Mouse (Mus musculus): Measurements from ENCODE around the gene Ankrd23. TPM values are rescaled to one million over a fixed set of nuclear protein-coding genes. Genes with fewer than 3 reads are reported as not detected.
A peak's percentile ranks its signal among the peaks of the same experiment; 100 is the strongest.

The Ankrd23 gene
- total RNA-seq, 2 experiments from 2014 or later, result 3,219 to 3,282 TPM

DNA sequence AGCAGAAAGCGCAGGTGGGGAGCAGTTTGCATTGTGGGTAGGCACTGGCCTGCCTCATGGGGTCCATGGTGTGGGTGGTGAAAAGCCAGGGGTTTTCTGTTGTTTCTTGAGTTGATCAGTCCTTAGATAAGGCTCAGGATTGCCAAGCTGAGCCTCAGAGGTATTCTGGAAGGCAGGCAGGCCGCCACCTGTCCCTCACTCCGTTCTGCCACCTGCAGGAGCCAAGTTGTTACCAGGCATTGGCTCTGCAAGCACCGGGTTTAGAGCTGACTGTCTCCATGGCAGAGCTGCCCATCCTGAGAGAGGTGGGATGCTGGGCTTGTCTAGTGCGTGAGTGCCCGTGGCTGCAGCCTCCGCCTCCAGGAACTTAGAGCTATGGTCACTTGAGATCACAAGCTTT, 14.5 kb downstream of the Ankrd23 start:
- DNase-seq (ENCODE audit: low spot score), result no peak

GRCm38 (mm10) chr1:36519626-36520025, 17.1 kb downstream of the Ankrd23 start:
- DNase-seq (ENCODE audit: low spot score), result no peak

- no peak for DNase-seq (ENCODE audit: low spot score)
These were observed 18.4 kb downstream of the Ankrd23 start for GRCm38 (mm10) chr1:36518259-36518658.

DNA sequence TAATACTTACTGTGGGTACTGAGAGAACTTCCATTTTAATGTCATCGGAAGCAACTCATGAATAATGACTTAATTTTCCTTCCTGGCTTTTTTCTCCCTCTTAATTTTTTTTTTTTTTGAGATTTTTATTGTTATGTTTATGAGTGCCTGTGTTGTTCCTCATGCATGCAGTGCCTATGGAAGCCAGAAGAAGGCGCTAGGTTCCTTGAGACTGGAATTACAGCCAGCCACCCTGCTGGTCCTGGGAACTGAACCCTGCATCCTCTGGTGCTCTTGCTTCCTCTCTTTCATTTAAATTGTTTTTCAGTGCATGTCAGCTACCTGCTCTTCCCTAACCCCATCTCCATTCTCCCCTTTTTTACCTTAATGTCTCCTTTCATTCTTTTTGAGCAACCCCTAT, 23.0 kb downstream of the Ankrd23 start:
- peak; percentile 43 for DNase-seq (ENCODE audit: low spot score)

GRCm38 (mm10) chr1:36513310-36513709, 23.4 kb downstream of the Ankrd23 start:
- DNase-seq (ENCODE audit: low spot score), result no peak

DNA sequence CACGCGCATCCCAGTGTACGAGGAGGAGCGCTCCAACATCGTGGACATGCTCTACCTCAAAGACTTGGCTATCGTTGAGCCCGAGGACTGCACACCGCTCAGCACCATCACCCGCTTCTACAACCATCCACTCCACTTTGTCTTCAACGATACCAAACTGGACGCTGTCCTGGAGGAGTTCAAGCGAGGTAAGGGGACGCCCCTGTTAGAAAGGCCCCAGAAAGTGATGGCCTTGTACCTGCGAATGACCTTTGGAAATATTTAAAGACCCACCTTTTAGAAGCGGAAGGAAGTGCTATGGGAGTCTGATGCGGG, 23.8 kb downstream of the Ankrd23 start:
- DNase-seq (ENCODE audit: low spot score), result no peak

DNA sequence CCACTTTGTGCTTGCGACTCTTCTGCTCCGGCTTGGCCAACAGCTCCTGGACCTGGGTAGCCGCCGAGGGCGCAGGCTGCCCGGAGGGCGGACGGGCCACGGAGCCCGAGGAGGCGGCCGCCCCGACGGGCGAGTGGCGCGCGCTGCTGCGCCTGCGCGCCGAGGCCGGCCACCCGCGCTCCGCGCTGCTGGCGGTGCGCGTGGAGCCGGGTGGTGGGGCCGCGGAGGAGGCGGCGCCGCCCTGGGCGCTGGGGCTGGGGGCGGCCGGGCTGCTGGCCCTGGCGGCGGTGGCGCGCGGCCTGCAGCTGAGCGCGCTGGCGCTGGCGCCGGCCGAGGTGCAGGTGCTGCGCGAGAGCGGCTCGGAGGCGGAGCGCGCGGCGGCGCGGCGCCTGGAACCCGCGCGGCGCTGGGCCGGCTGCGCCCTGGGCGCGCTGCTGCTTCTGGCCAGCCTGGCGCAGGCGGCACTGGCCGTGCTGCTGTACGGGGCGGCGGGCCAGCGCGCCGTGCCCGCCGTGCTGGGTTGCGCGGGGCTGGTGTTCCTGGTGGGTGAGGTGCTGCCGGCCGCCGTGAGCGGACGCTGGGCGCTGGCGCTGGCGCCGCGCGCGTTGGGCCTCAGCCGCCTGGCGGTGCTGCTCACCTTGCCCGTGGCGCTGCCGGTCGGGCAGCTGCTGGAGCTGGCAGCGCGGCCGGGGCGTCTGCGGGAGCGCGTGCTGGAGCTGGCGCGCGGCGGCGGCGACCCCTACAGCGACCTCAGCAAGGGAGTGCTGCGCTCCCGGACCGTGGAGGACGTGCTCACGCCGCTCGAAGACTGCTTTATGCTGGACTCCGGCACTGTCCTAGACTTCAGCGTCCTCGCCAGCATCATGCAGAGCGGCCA, 24.4 kb downstream of the Ankrd23 start:
- peak; percentile 47 for DNase-seq (ENCODE audit: low spot score)

DNA sequence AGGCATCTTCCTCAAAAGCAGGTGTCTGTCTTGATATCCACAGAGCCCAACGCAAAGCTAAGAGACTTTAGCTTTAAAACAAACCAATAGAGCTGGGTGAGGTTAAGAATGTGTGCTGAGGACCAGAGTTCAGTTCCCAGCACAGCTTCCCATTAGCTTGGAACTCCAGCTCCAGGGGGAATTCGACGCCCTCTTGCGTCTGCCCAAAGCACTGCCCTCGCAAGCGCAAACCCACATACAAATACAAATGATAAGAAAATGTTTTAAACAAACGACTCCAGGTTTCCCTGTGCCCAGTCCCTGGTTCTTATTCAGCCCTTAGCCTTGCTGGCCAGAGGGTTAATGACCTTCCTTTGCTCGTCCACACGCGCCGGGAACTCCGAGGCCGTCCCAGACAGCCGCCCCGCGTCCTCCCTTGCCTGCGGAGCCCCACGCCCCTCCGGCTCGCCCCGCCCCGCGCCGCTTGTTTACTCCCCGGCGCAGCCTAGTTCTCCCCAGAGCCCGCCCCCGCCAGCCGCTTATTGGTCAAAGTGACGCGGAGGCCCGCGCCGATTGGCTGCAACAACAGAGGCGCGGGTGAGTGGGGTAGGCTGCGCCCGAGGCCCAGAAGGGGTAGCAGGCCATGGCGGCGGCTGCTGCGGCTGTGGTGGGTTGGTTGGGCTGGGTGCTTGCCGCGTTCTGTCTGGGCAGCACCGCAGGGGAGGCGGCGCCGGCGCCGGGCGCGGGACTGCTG, 25.2 kb downstream of the Ankrd23 start, which contains the start of gene Cnnm3:
TSS of gene Cnnm3 (plus strand) at position 579 of the 733 bp plus-strand sequence.
- peak; percentile 99 for DNase-seq (ENCODE audit: low spot score)

- no peak for DNase-seq (ENCODE audit: low spot score)
These were observed 28.4 kb downstream of the Ankrd23 start for GRCm38 (mm10) chr1:36508238-36508637.

DNA sequence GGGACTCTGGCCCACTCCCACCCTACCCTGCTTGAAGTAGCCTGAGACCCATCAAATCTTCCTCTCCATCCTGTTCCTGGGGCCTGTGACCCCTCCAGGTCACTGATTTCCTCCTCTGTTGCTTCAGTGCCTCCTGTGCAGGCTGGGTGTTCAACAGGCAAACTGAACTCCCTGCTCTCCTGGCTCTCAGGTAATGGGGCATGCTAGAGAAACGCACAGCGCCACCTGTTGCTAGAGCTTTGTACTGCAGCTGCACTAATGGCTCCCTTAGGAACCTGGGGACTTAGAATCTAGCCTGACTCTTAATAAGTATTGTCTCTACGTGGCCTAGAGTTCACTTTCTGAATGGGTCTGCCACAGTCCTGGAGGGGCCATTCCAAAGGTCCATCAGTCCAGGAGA, 35.4 kb downstream of the Ankrd23 start:
- peak; percentile 77 for DNase-seq (ENCODE audit: low spot score)

GRCm38 (mm10) chr1:36497312-36497711, 39.4 kb downstream of the Ankrd23 start:
- DNase-seq (ENCODE audit: low spot score), result no peak

DNA sequence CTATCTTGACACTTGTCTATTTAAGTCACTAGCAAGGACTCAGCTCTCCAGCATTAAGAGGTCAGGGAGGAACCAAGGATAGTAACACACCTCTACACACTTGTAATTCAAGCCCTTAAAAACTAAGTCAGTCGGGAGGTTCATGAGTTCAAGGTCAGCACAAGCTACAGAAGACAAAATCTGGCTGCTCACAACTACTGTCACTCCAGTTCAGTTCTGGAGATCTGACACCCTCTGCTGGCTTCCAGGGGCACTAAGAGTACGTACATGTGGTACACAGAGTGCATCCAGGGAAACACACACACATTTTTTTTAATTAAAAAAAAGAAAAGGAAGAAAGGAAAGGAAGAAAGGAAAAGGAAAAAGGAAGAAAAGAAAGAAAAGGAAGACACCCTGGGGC, 40.0 kb downstream of the Ankrd23 start:
- peak; percentile 57 for DNase-seq (ENCODE audit: low spot score)

- no peak for DNase-seq (ENCODE audit: low spot score)
These were observed 43.4 kb downstream of the Ankrd23 start for GRCm38 (mm10) chr1:36493299-36493698.

- DNase-seq (ENCODE audit: low spot score), result peak; percentile 83
These were observed 44.1 kb downstream of the Ankrd23 start for GRCm38 (mm10) chr1:36492416-36493139.

DNA sequence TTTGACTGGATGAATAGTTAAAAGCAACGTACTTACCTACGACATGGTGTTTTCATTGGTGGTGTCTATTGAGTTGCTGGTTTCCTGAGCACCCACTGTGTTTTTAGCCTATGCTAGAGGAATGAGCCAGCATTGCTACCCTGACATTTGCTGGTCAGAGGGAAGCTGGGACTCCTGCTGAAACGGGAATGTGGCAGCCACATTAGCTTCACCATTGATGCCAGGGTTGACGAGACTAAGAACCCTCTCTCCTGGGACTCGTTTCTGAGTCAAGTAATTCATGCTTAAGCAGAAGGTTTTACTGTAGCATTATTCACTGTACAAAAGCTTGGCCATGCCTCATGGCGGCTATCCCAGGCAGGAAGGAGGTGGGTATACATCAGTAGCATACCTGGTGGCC, 47.0 kb downstream of the Ankrd23 start:
- DNase-seq (ENCODE audit: low spot score), result no peak

DNA sequence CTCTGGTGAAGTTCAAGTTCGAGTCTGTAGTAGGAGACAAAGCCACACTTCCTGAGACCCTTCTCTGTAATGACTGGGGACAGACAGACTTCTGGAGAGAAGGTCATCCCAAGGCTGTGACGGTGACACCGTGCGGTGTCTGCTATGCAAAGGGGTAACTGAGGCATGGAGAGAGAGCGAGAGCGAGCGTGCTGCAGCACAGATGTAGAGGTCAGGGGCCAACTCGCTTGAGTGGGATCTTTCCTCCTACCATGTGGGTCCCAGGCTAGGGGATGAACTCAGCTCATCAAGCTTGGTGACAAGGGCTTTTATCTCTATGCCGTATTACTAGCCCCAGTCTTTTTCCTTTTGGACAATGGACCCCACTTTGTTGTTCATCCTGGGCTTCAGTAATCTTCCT, 49.6 kb downstream of the Ankrd23 start:
- DNase-seq (ENCODE audit: low spot score), result no peak

DNA sequence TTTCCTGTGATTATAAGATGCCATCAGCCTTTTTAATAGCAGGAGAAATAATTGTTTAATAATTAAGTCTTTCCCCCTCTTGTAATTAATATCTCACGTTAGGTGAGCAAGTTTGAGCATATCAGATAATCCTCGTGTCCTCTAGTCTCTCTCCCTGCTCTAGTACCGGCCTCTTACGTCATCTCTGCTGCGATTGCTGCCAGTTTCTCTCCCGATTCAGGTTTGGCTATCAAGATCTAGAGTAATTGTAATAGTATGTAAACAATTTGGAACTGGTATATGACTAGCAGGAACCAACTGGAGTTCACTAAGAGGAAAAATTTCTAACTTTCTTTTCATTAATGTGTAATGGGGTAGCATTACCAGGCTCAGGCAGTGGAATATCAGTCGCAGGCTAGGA, 51.6 kb downstream of the Ankrd23 start:
- DNase-seq (ENCODE audit: low spot score), result no peak

- DNase-seq (ENCODE audit: low spot score), result no peak
These were observed 52.9 kb downstream of the Ankrd23 start for GRCm38 (mm10) chr1:36483825-36484224.

All from gastrocnemius, adult 18-20 months (tissue).